In the genomic region with DNA sequence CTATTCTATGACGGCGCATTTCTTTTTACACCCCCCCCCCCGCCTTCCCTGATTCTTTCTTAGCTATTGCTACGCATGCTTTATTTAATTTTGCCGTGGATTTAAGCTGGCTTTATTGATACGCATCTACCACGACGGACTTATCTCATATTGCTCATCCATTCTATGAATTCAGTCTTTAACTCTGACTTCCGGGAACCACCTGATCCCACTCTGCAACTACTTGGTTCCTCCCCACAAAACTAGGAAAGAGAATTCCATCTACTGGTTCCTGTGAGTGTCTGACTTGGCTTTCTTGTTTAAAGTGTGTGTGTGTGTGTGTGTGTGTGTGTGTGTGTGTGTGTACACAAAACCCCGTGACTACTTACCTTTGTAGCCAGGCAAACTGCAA, we compare ENCODE assay signal across 9 mouse cellular contexts. TPM values are rescaled to one million over a fixed set of nuclear protein-coding genes. Genes with fewer than 3 reads are reported as not detected.
A peak's percentile ranks its signal among the peaks of the same experiment; 100 is the strongest.
DNase-seq lines count a peak whose midpoint lies in the region; ATAC-seq and TF ChIP-seq lines count a peak whose summit lies in the region.
"Had no signal": no experiment of that assay in that cellular context is flagged by ENCODE, and none has a peak within 500 bp of the region (broad histone marks: within the 10 kb centered on the region; RNA-seq: fewer than 3 reads in every experiment).

No protein-coding gene starts in this region.

- H3K4me3 ChIP-seq in heart, embryonic 10.5 days, result peak overlapping the region; percentile 71
- H3K4me3 ChIP-seq in E14TG2a.4 (replicated peaks; ENCODE audit: low read length), result peak overlapping the region; percentile 81
- peak overlapping the region; percentile 59 for H3K4me3 ChIP-seq in forebrain, embryonic 16.5 days (replicated peaks; ENCODE audit: low read length)
- H3K4me3 ChIP-seq in liver, embryonic 15.5 days (replicated peaks), result peak overlapping the region; percentile 65

- ATAC-seq in forebrain, embryonic 16.5 days, result peak; percentile 32; the same call in 1 of the 2 replicates
- no peak for ATAC-seq in liver, embryonic 15.5 days (ENCODE audit: insufficient read depth)
- no peak for ATAC-seq in megakaryocyte, adult 5-6 weeks (ENCODE audit: poor library complexity, severe bottlenecking)

- TF ChIP-seq CTCF in E14TG2a.4 (conservative IDR thresholded peaks at IDR 0.05; ENCODE audit: low read length), result no peak

- H3K4me2 ChIP-seq in forebrain, embryonic 16.5 days (ENCODE audit: low read length), result peak overlapping the region; percentile 80
- H3K4me2 ChIP-seq in liver, embryonic 15.5 days, result peak overlapping the region; percentile 95

- H3K4me1 ChIP-seq in heart, embryonic 10.5 days, result peaks cover 59% of the 10 kb centered on the region
- H3K4me1 ChIP-seq in E14TG2a.4 (replicated peaks; ENCODE audit: low read depth, low read length), result peaks cover 60% of the 10 kb centered on the region
- peaks cover 19% of the 10 kb centered on the region for H3K4me1 ChIP-seq in forebrain, embryonic 16.5 days (replicated peaks; ENCODE audit: control insufficient read depth, insufficient read depth, low read length)
- H3K4me1 ChIP-seq in liver, embryonic 15.5 days (replicated peaks), result peaks cover 70% of the 10 kb centered on the region

- H3K9ac ChIP-seq in forebrain, embryonic 16.5 days (replicated peaks; ENCODE audit: low read depth, low read length), result peak overlapping the region; percentile 64
- H3K9ac ChIP-seq in liver, embryonic 15.5 days, result no peak overlapping the region

- H3K27me3 ChIP-seq in heart, embryonic 10.5 days (ENCODE audit: insufficient read depth, poor library complexity, severe bottlenecking), result no peaks in the 10 kb centered on the region
- H3K27me3 ChIP-seq in E14TG2a.4 (ENCODE audit: insufficient read depth, low read length), result no peaks in the 10 kb centered on the region
- H3K27me3 ChIP-seq in forebrain, embryonic 16.5 days (replicated peaks; ENCODE audit: control insufficient read depth, insufficient read depth, low read length), result no peaks in the 10 kb centered on the region
- H3K27me3 ChIP-seq in liver, embryonic 15.5 days, result no peaks in the 10 kb centered on the region

- whole genome bisulfite sequencing in heart, embryonic 10.5 days, result 24% methylated on average over 10 of the region's 10 CpGs
- WGBS in forebrain, embryonic 16.5 days, result 4% methylated on average over 10 of the region's 10 CpGs
- WGBS in liver, embryonic 15.5 days (ENCODE audit: insufficient replicate concordance), result 19% methylated on average over 10 of the region's 10 CpGs

- H3K27ac ChIP-seq in heart, embryonic 10.5 days, result peak overlapping the region; percentile 81; the same call in 1 of the 2 replicates
- H3K27ac ChIP-seq in forebrain, embryonic 16.5 days (ENCODE audit: low read length), result peak overlapping the region; percentile 65
- peak overlapping the region; percentile 29 for H3K27ac ChIP-seq in liver, embryonic 15.5 days (replicated peaks)

- DNase-seq in heart, embryonic 10.5 days (ENCODE audit: low spot score), result no peak
- DNase-seq in heart, adult 9 months (ENCODE audit: low spot score in 2 of 2), result no peak
- DNase-seq in adrenal gland, postnatal 14 days, result no peak
- no peak for DNase-seq in cerebellum, postnatal 36 days

- peaks cover 26% of the 10 kb centered on the region for H3K36me3 ChIP-seq in heart, embryonic 10.5 days
- H3K36me3 ChIP-seq in E14TG2a.4 (ENCODE audit: insufficient read depth, low read length), result peaks cover 41% of the 10 kb centered on the region
- H3K36me3 ChIP-seq in forebrain, embryonic 16.5 days (ENCODE audit: control insufficient read depth, insufficient read depth), result no peaks in the 10 kb centered on the region
- H3K36me3 ChIP-seq in liver, embryonic 15.5 days (replicated peaks), result peaks cover 34% of the 10 kb centered on the region

- no peaks in the 10 kb centered on the region for H3K9me3 ChIP-seq in heart, embryonic 10.5 days
- no peaks in the 10 kb centered on the region for H3K9me3 ChIP-seq in E14TG2a.4 (ENCODE audit: low read length)
- no peaks in the 10 kb centered on the region for H3K9me3 ChIP-seq in forebrain, embryonic 16.5 days (ENCODE audit: control insufficient read depth, low read length)
- H3K9me3 ChIP-seq in liver, embryonic 15.5 days (replicated peaks), result no peaks in the 10 kb centered on the region

RNA-seq across cellular contexts. Expression of a gene that starts 0.3 kb away (rescaled TPM):
- 0.71 and 1.1 TPM in 2 replicates for polyA plus RNA-seq in heart, embryonic 10.5 days (2016; fragmentation: Nextera tagmentation; extraction: Ambion mirVana)
- polyA plus RNA-seq in forebrain, embryonic 16.5 days (2015; fragmentation: Nextera tagmentation; extraction: Ambion mirVana), result 5.3 and 7.2 TPM in 2 replicates
- 0.16 and 0.24 TPM in 2 replicates for polyA plus RNA-seq in liver, embryonic 15.5 days (2015; fragmentation: Nextera tagmentation; extraction: Ambion mirVana)
- total RNA-seq in megakaryocyte, adult 5-6 weeks (2015), result 0.32 and 0.65 TPM in 2 replicates
- 0.16 and 0.73 TPM in 2 replicates for total RNA-seq in megakaryocyte, adult 5-6 weeks (2017)
- 0.30 and 0.44 TPM in 2 replicates for total RNA-seq in adrenal gland, postnatal 14 days (2021)

RNA-seq across cellular contexts. Expression of a gene that starts 34.5 kb away (rescaled TPM):
- 3.4 and 3.7 TPM in 2 replicates for polyA plus RNA-seq in heart, embryonic 10.5 days (2016; fragmentation: Nextera tagmentation; extraction: Ambion mirVana)
- polyA plus RNA-seq in forebrain, embryonic 16.5 days (2015; fragmentation: Nextera tagmentation; extraction: Ambion mirVana), result 10.4 and 12.8 TPM in 2 replicates
- polyA plus RNA-seq in liver, embryonic 15.5 days (2015; fragmentation: Nextera tagmentation; extraction: Ambion mirVana), result 0.23 and 0.24 TPM in 2 replicates
- total RNA-seq in megakaryocyte, adult 5-6 weeks (2015), result 0.33 and 0.62 TPM in 2 replicates
- not detected in 2 replicates for total RNA-seq in megakaryocyte, adult 5-6 weeks (2017)
- 17.3 and 17.7 TPM in 2 replicates for total RNA-seq in adrenal gland, postnatal 14 days (2021)

RNA-seq across cellular contexts. Expression of a gene that starts 48.2 kb away (rescaled TPM):
- polyA plus RNA-seq in heart, embryonic 10.5 days (2016; fragmentation: Nextera tagmentation; extraction: Ambion mirVana), result 0.67 and 0.69 TPM in 2 replicates
- polyA plus RNA-seq in forebrain, embryonic 16.5 days (2015; fragmentation: Nextera tagmentation; extraction: Ambion mirVana), result 1.4 and 1.6 TPM in 2 replicates
- polyA plus RNA-seq in liver, embryonic 15.5 days (2015; fragmentation: Nextera tagmentation; extraction: Ambion mirVana), result 0.44 and 0.66 TPM in 2 replicates
- total RNA-seq in megakaryocyte, adult 5-6 weeks (2015), result 0.27 and 0.67 TPM in 2 replicates
- 0.22 TPM in 1 of 2 replicates, not detected in the other for total RNA-seq in megakaryocyte, adult 5-6 weeks (2017)
- 4.7 and 5.5 TPM in 2 replicates for total RNA-seq in adrenal gland, postnatal 14 days (2021)
- total RNA-seq: neutrophil, adult 5-6 weeks had no signal

Comparison
In these comparisons a context has a peak if more than half of its experiments do, and no peak if none do; other contexts are left out.
1. H3K27ac ChIP-seq: peak in every context shown above with its lines; median percentile 81 in heart, embryonic 10.5 days; 65 in forebrain, embryonic 16.5 days; 29 in liver, embryonic 15.5 days.